Mouse (Mus musculus) adrenal gland, adult 2 months (tissue): ENCODE measurements around the gene Maob. TPM values are rescaled to one million over a fixed set of nuclear protein-coding genes. Genes with fewer than 3 reads are reported as not detected.

Source experiments
- DNase-seq: peaks from one replicate; pipeline ENCODE4 v3.0.0; 2021
- long read RNA-seq: library from polyadenylated mRNA; stranded (forward); transcript quantifications from one replicate; pipeline ENCODE4 v2.0.0, GENCODE M21; 2021
- polyA plus RNA-seq: library from polyadenylated mRNA; depleted of rRNA; stranded (reverse); fragments of >200 nt; gene quantifications from 2 replicates; pipeline ENCODE4 v1.2.3, GENCODE M21; 2012; rRNA removed
- total RNA-seq, 2 experiments: library from RNA; stranded (reverse); gene quantifications; 2 replicates each; pipeline ENCODE4 v1.2.3; 2021

Gene Maob
- 10 to 100 TPM; 22.3 to 40.1 TPM for total RNA-seq
- 2.1 and 2.2 TPM in 2 replicates for polyA plus RNA-seq
- long read RNA-seq, transcript Maob-201 (15 exons, 2,411 nt): major isoform, 25 of 27 reads
- long read RNA-seq, partial matches to known transcripts: 2 of 27 reads
- long read RNA-seq, other reads (novel, unspliced or antisense): 0 of 27 reads

GRCm38 (mm10) chrX:16817261-16817769, at the start of gene Maob:
TSS of gene Maob (minus strand) at chrX:16817366.
- DNase-seq: peak; percentile 63

GRCm38 (mm10) chrX:16860244-16860643, 43.1 kb upstream of the Maob start:
- no peak for DNase-seq

GRCm38 (mm10) chrX:16846034-16846433, 28.9 kb upstream of the Maob start:
- no peak for DNase-seq

GRCm38 (mm10) chrX:16841443-16841842, 24.3 kb upstream of the Maob start:
- DNase-seq: no peak

- no peak for DNase-seq
Observed at GRCm38 (mm10) chrX:16837293-16837692, 20.1 kb upstream of the Maob start.

GRCm38 (mm10) chrX:16836488-16837082, 19.4 kb upstream of the Maob start:
- DNase-seq: no peak

- no peak for DNase-seq
Observed at GRCm38 (mm10) chrX:16826028-16826427, 8.9 kb upstream of the Maob start.

- no peak for DNase-seq
Observed at GRCm38 (mm10) chrX:16815965-16816364, 1.2 kb downstream of the Maob start.

GRCm38 (mm10) chrX:16812080-16812479, 5.1 kb downstream of the Maob start:
- DNase-seq: peak; percentile 8

- no peak for DNase-seq
Observed at GRCm38 (mm10) chrX:16767453-16767852, 49.7 kb downstream of the Maob start.

GRCm38 (mm10) chrX:16766156-16766555, 51.0 kb downstream of the Maob start:
- no peak for DNase-seq

- no peak for DNase-seq
Observed at GRCm38 (mm10) chrX:16761430-16761829, 55.7 kb downstream of the Maob start.

- no peak for DNase-seq
Observed at GRCm38 (mm10) chrX:16754761-16755160, 62.4 kb downstream of the Maob start.

- DNase-seq: no peak
Observed at GRCm38 (mm10) chrX:16748932-16749331, 68.2 kb downstream of the Maob start.

GRCm38 (mm10) chrX:16714033-16714432, 103.1 kb downstream of the Maob start:
- no peak for DNase-seq

GRCm38 (mm10) chrX:16706094-16706493, 111.1 kb downstream of the Maob start:
- DNase-seq: no peak

Other genes starting within 250 kb of the Maob start
- 10 to 100 TPM; 24.8 to 54.5 TPM for gene Maoa, start 197.7 kb downstream of the Maob start, total RNA-seq
- 1.2 and 1.5 TPM in 2 replicates for gene Maoa, start 197.7 kb downstream of the Maob start, polyA plus RNA-seq
- not detected for gene Ndp, start 94.4 kb upstream of the Maob start, total RNA-seq
- gene Ndp, start 94.4 kb upstream of the Maob start, polyA plus RNA-seq: 0.28 TPM in 1 of 2 replicates, not detected in the other